Mouse (Mus musculus) lung, postnatal 10 days (tissue): ENCODE results near the gene Ndst4.

Experiments used
- DNase-seq: peaks from one replicate; pipeline ENCODE4 v3.0.0; 2021

Gene Ndst4

GRCm38 (mm10) chr3:125403601-125404396, at the start of gene Ndst4:
Gene Ndst4, plus strand, starts transcription at chr3:125404076.
- DNase-seq, result peak; percentile 13

DNA sequence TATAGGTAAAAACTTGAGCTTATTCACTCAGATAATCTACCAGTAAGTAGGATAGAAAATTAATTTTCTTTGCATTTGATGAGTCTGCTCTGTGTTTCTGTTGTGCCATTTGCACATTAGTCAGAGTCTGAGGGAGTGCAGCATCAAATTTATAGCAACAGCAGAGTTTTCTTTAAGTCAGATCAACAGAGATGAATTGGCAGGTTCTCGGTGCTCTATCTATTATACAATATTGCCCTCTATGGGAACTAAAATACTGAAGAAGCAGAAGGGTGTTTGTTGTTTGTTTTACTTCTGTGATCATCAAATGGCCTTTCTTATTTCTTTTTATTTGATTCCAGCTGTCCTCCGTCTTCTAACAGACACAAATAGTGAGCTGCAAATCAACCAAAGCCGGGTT, 6.4 kb upstream of the Ndst4 start:
- DNase-seq, result no peak

DNA sequence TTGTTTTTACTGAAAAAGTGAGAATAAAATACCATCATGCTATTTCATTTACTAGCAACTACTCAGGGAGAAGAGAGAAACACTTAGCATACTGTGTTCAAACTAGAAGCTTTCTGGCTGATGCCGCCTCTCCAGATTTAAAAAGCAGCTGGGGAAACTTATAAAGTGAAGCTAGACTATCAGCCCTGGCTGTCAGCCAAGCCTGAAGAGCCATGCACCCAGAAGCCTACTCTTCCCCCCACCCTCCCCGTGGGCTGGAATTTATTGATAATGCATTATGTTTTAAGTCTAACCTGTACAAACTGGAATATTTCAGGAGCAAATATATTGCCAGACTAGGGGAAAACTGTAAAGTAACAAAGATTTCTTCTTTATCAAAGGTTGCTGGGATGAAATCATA, 2.6 kb downstream of the Ndst4 start:
- no peak for DNase-seq

DNA sequence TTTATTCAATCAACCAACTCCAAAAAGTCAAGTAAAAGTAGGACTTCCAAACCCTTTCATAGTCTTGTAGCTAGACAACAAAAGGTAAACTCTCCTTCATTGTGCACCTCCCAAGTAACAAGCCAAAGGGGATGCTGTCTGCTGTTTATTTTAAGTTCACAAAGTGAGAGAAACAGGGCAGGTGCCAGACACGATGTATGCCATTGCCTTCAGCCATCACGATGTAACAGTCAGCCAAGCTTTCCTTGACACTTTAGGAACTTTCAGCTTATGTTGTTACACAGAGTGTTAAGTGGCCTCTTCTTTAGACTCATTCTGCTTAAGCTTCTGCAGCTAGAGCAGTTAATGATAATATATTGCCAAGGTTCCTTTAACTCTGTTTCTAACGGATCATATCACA, 3.1 kb downstream of the Ndst4 start:
- DNase-seq, result no peak

DNA sequence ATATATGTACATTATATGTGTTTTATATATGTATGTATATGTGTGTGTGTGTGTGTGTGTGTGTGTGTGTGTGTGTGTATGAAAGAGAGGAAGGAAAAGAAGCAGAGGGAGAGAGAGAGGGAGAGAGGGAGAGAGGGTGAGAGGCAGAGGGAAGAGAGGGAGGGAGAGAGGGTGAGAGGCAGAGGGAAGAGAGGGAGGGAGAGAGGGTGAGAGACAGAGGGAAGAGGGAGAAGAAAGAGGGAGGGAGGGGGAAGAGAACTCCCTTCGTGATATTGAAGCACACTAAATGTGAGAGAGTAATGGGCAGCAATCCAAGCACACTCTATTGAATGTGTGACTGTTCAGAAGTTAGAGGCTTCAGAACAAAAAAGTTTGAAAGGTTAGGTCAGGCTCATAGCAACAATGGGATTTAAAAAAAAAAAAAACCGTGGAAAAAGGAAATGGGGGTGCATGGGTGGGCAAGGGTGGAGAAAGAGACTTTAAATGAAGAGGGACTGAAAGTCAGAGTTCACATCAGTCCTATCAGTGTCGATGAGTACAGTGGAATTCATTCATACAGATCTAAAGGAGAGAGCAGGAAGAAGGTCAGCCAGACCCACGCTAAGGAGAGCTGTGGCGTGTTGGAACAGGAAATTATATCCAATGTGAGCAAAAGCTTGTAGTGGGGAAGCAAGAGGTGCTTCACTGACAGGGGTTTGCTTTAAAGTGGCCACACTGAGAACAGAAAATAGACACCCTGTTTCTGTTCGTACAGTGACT, 63.2 kb downstream of the Ndst4 start:
- DNase-seq, result no peak

- no peak for DNase-seq
Measured at GRCm38 (mm10) chr3:125510102-125510501, 106.2 kb downstream of the Ndst4 start.

- no peak for DNase-seq
Measured at GRCm38 (mm10) chr3:125533371-125533770, 129.5 kb downstream of the Ndst4 start.

DNA sequence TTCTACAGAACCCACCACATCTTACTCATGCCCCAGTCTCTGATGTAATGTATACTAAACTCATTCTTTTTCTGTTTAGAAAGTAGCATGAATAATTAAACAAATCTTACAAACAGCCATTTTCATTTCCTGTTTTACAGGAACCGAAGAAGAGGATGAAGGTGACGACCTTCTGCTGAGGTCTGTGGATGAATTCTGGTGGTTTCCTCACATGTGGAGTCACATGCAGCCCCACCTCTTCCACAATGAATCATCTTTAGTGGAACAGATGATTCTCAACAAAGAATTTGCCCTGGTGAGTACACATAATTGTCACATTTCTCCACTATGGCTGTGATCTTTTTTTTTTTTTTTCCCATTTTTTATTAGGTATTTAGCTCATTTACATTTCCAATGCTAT, 166.7 kb downstream of the Ndst4 start:
- DNase-seq, result no peak

DNA sequence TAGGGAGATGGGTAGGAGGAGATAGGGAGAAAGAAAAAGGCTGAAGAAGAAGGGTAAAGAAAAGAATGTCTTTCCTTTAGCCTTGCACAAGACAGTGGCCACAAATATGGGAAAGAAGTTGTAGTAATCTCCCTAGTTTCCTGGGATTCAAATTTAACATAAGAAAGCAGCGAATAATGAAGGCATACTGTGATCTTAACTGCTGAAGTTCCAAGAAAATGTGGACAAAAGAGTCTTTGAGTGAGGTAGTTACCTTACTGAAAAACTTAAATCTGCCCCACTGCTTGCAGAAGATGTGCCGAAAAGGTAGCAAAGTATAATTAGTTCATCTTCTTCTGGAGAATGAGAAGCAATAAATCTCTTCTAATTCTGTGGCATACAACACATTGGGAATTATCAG, 228.4 kb downstream of the Ndst4 start:
- DNase-seq, result no peak

- DNase-seq, result no peak
Measured at GRCm38 (mm10) chr3:125655009-125655635, 251.2 kb downstream of the Ndst4 start.

DNA sequence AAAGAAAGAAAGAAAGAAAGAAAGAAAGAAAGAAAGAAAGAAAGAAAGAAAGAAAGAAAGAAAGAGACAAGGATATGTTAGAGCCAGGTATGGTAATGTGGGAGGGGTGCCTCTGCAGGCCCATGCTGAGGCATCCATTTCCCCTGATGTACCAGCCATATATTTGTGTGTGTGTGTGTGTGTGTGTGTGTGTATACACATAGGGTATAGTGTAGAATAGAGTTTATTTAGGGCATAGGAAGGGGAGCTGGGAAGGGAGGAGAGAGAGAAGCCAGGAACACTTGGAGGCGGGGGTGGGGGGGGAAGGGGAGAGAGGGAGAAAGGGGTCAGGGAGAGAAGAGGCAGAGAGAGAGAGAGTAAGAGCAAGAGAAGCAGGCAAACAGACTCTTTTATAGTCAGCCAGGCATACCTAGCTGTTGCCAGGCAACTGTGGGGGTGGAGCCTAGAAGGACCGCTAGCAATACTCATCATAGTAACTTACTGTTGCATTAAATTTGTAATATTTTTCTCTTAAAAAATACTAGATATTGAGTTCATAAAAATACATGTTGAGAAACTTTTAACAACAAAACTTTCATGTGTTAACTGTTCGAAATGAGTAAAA, 256.3 kb downstream of the Ndst4 start:
- no peak for DNase-seq

DNA sequence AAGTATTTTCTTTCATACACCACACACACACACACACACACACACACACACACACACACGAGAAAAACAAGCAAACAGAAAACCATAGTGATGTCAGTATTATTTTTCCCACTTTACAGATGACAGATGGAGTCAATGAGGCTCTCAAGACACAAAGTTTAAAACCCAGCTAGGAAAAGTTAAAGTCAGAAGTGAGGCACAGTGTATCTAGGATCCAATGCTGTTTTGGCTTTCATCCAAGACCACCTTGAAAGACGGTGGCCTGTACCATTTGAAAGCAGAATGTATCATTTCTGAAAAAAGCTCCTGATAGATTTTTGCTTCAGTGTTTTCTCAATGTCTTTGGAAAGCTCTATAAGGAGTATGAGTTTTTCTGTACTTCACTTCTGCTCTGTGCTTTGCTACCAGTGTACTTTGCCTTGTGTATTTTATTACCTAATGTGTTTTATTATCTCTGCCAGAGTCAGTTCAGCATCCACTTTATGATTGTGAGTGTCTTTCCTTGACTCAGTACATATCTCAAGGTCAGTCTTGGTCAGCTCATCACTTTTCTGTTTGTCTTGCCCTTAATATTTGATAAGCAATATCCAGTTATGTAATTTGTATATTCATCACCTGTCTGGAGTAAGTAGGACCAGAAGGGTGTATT, 257.1 kb downstream of the Ndst4 start:
- DNase-seq, result no peak

- DNase-seq, result no peak
Measured at GRCm38 (mm10) chr3:125673997-125674794, 270.3 kb downstream of the Ndst4 start.

DNA sequence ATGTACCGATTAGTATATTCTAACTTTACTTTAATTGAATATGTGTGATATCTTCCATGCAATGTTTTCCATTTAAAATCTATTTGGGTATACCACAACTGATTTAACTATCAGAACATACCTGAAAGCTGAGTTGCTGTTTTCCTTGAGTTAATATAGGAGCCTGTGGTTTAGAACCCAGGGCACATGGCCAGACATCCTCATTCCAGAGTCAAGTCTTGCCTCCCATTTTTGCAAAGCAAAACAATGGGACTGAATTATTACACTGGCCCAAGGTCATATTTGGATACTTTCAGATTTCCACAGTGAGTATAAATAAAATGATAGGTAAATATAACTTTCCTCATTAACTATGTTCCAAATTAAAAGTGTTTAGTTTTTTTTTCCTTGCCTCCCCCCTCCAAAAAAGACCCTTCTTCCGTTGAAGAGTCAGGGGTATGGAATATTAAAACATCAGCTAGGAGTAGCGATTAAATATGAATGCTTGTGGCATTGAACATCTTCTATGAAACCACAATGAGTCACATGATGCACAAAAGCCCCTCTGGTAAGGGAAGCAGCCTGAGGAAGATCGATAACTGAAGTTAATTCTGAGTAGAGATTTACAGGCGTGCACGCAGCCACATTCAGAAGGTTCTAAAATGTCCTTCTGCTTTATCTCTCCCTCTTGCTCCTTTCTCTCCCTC, 271.5 kb downstream of the Ndst4 start:
- no peak for DNase-seq

- DNase-seq, result no peak
Measured at GRCm38 (mm10) chr3:125678924-125679323, 275.0 kb downstream of the Ndst4 start.

- DNase-seq, result no peak
Measured at GRCm38 (mm10) chr3:125683460-125684230, 279.8 kb downstream of the Ndst4 start.

DNA sequence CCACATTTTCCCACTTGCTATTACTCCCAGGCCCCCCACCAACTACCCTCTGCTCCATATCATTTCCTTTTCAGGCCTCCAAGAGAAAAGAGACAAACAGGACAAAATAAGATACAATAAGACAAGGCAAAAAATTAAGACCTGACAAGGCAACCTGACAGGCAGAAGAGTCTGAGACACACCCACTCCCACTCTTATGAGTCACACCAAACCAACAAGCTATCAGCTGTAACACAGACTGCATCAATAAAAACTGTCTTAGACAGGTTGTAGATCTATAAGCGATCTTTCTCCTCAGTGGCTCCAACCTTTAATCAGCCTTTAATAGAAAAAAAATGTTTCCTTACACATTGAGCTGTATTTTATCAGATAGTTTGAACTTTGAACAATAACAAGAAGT, 280.7 kb downstream of the Ndst4 start:
- no peak for DNase-seq

DNA sequence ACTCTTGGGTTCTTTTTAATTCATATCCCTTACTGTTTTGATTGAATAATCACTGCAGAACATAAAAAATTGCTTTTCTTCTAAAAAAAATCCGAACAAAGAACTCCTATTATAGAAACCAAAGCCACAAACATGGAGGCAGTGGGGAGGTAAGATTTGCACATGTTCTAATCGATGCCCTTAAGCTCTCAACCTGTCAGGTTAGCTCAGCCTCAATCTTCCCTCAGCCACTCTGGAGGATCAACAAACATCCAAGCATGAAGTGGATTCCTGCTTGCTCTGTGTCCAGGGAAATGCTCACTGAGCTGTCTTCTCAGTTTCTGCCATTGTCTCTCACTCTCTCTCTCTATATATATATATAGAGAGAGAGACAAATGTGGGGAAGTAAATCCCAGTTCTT, 283.7 kb downstream of the Ndst4 start:
- no peak for DNase-seq

- DNase-seq, result no peak
Measured at GRCm38 (mm10) chr3:125690948-125691347, 287.1 kb downstream of the Ndst4 start.

- DNase-seq, result no peak
Measured at GRCm38 (mm10) chr3:125722953-125723352, 319.1 kb downstream of the Ndst4 start.

DNA sequence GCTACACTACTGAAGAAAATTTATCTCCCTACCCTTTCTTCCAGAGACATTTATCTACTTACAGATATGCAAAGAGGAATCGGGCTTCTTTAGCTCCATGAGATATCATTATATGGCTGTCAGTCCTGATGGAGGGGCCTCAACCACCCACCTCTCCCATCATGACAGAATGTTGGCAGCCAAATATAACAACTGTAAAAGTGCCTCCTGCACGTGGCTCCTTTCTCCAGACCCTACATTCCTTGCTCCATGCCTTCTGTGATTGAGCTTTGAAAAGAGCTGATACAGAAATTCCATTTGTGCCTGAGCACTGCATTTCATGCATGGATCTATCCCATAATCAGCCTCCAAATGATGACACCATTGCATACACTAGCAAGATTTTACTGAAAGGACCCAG, 331.1 kb downstream of the Ndst4 start:
- no peak for DNase-seq
